Mouse (Mus musculus) midbrain, embryonic 10.5 days (tissue): ENCODE measurements around the gene Agbl4. TPM values are rescaled to one million over a fixed set of nuclear protein-coding genes. Genes with fewer than 3 reads are reported as not detected.
"Not testable (repeated sequence)": the region's sequence is repeated elsewhere in the genome, so short reads cannot be mapped to it uniquely, and the experiment has no call there.

Experiments
- DNase-seq: peaks from one replicate; pipeline ENCODE4 v3.0.0-alpha.2; 2017; ENCODE audit warnings: low spot score
- H3K27ac ChIP-seq: fragments of 300-500 bp; sonication (generic); replicated peaks from 2 replicates; pipeline ENCODE4 v1.5.1; 2016; ENCODE audit warnings: mild to moderate bottlenecking
- H3K27me3 ChIP-seq: fragments of 300-500 bp; sonication (generic); 2 replicates; pipeline ENCODE4 v1.6.1; 2016; ENCODE audit warnings: low read depth, mild to moderate bottlenecking; ENCODE audit not compliant: poor library complexity, severe bottlenecking
- H3K36me3 ChIP-seq: fragments of 300-500 bp; sonication (generic); 2 replicates; pipeline ENCODE4 v1.6.1; 2016; ENCODE audit warnings: mild to moderate bottlenecking, moderate library complexity
- H3K4me1 ChIP-seq: fragments of 300-500 bp; sonication (generic); 2 replicates; pipeline ENCODE4 v1.6.1; 2016
- H3K4me3 ChIP-seq: fragments of 300-500 bp; sonication (generic); 2 replicates; pipeline ENCODE4 v1.5.1; 2016; ENCODE audit warnings: mild to moderate bottlenecking, moderate library complexity
- H3K9me3 ChIP-seq: fragments of 300-500 bp; sonication (generic); replicated peaks from 2 replicates; pipeline ENCODE4 v1.6.1; 2016; ENCODE audit warnings: mild to moderate bottlenecking
- WGBS: fragments of 180-500 bp; shearing (Covaris S2); methylation state at CpG from one replicate; pipeline ENCODE4 v1.1.7; 2016; 5-methylcytosine and 5-hydroxymethylcytosine counted together
- polyA plus RNA-seq: library from polyadenylated mRNA; unstranded; fragments of >200 nt; fragmentation: Nextera tagmentation; extraction: Ambion mirVana; gene quantifications from 2 replicates; pipeline ENCODE4 v1.2.1, GENCODE M21; 2016

Agbl4 gene
- polyA plus RNA-seq, 1 experiment from 2014 or later = 0.64 TPM

DNA sequence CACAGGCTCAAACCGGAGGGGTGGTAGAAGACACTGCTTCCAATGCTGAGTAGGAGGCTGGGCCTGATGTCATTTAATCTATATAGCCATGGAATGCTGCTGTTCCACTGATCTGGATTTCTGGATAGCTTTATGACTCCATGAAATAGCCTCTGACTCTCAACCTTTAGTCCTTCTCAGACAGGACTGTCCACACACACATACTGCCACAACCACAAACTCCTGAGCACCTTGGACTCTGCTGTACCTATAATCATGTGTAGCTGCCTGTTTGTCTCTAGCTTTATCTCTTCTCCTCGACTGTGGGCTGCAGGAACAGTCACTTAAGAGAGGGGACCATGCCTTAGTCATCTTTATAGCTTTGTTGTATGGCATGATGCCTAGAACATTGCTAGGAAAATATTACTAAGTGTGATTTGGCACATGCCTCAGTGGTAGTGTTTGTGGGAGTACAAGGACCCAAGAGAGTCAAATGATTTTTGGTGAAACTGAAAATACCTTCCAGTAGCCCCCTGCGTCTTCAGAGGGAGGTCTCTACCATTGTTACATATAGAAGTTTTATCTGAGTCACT, 817.8 kb downstream of the Agbl4 start:
- 80% methylated on average over 3 of the region's 3 CpGs for WGBS
- Histone ChIP-seq H3K9me3 (no peaks in the 10 kb centered on the region), H3K4me3 (no peak overlapping the region), H3K27me3 (no peaks in the 10 kb centered on the region), H3K27ac (no peak overlapping the region), H3K4me1 (no peaks in the 10 kb centered on the region), H3K36me3 (no peaks in the 10 kb centered on the region)
- DNase-seq = no peak

DNA sequence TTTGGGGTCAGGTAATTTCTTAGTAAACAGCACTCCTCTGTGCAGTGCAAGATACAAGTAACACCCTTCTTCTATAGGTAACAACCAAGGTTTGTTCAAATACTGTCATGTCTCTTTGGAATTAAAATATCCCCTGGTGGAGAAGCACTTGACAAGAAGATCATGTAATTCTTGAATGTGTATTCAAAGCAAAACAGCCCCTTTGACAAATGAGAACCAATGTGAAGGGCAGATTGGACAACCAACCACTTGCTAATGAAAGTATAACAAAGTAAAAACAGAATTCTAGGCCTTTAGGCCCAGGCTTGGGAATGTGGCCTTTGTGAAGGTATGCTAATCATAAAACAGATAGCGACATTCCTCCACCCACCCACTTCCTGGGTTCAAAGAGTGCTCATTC, 821.6 kb downstream of the Agbl4 start:
- not testable (repeated sequence) for H3K4me1 ChIP-seq, H3K36me3 ChIP-seq, H3K27ac ChIP-seq, H3K9me3 ChIP-seq, H3K4me3 ChIP-seq, DNase-seq, H3K27me3 ChIP-seq
- 71% methylated on average over 1 of the region's 1 CpGs for WGBS

DNA sequence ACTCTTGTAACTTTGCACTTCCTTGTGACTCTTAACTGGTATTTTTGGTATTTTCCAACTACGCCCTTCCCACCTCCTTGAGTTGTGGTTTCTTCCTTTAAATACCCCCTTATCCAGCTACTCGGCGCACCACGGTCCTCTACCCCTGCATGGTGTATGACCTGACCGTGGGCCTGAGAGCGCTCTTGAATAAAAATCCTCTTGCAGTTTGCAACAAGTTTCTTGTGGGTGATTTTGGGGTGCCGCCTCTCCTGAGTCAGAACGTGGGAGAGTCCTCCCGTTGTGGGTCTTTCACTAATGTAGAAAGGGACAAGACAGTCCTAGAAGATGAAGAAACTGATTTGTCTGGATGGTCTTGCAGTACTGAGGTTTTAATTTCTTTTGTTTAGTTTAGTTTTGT, 822.1 kb downstream of the Agbl4 start:
- not testable (repeated sequence) for H3K4me3 ChIP-seq, DNase-seq, H3K36me3 ChIP-seq, H3K27me3 ChIP-seq, H3K27ac ChIP-seq, H3K4me1 ChIP-seq, H3K9me3 ChIP-seq
- whole genome bisulfite sequencing = 93% methylated on average over 9 of the region's 9 CpGs

DNA sequence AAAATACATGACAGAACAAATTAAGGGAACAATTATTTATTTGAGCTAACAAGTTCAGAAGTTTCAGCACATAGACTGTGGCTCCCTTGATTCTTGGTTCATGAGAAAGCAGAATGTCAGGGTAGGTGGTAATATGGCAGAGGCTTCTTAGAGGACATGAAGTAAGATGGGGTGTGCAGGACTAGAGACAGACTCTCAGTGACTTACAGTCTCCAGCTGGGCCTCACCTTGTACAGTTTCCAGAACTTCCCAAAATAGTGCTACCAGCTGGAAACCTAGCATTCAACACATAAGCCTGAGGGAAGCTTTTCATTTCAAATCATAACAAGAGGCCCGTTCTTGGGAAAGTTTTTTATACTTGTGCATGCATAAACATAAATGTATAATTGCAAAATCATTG, 836.4 kb downstream of the Agbl4 start:
- 86% methylated on average over 1 of the region's 1 CpGs for WGBS
- no peaks in the 10 kb centered on the region for H3K36me3 ChIP-seq

DNA sequence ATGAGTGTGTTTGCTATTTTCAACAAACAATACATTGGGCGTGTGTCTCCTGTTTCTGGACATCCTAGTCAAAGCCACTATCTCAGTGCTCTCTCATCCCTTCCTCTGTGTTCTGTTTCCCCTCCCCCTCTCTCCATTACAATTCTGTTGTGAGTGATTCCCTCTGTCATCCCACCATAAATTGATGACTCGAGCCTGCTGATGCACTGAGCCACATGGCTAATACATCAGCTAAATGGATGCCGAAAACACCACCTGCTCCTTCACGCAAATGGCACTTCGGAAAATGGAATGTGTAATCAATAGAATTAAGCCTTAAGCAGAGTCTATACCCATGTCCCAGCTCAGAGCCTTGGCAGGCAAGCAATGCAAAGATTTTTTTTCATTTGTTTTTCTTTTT, 854.5 kb downstream of the Agbl4 start:
- no peak overlapping the region for H3K27ac ChIP-seq
- WGBS = 88% methylated on average over 5 of the region's 5 CpGs
- H3K4me1 ChIP-seq = peaks cover 10% of the 10 kb centered on the region
- no peaks in the 10 kb centered on the region for H3K36me3 ChIP-seq
- H3K9me3 ChIP-seq = no peaks in the 10 kb centered on the region
- no peak overlapping the region for H3K4me3 ChIP-seq
- no peaks in the 10 kb centered on the region for H3K27me3 ChIP-seq
- peak; percentile 11 for DNase-seq

More for the DNA sequence above, 836.4 kb downstream of the Agbl4 start:
- no peak overlapping the region for H3K4me3 ChIP-seq
- no peaks in the 10 kb centered on the region for H3K9me3 ChIP-seq
- no peaks in the 10 kb centered on the region for H3K27me3 ChIP-seq
- H3K27ac ChIP-seq = no peak overlapping the region
- no peaks in the 10 kb centered on the region for H3K4me1 ChIP-seq
- DNase-seq = no peak

DNA sequence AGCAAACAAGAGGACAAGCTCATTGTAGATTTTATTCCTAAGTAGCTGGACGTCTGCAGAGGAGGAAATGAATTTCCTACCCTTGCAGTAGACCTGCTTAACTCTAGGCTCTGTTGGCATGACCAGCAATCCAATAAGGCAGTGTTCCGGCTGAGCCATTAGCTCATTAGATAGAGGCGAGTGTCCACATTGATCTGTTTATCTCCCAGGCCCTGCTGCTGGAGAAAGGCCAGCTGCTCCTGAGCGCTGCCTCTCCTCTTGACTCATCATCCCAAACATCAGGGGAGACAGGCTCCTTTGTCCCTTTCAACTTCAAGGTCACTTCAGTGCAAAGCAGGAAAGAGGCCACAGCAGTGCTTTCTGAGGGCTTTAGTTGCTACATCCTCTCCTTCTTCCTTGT, 858.0 kb downstream of the Agbl4 start:
- H3K4me1 ChIP-seq = peaks cover 10% of the 10 kb centered on the region
- H3K9me3 ChIP-seq = no peaks in the 10 kb centered on the region
- H3K27ac ChIP-seq = no peak overlapping the region
- WGBS = 52% methylated on average over 4 of the region's 4 CpGs
- no peak overlapping the region for H3K4me3 ChIP-seq
- DNase-seq = peak; percentile 18
- H3K36me3 ChIP-seq = no peaks in the 10 kb centered on the region
- no peaks in the 10 kb centered on the region for H3K27me3 ChIP-seq

DNA sequence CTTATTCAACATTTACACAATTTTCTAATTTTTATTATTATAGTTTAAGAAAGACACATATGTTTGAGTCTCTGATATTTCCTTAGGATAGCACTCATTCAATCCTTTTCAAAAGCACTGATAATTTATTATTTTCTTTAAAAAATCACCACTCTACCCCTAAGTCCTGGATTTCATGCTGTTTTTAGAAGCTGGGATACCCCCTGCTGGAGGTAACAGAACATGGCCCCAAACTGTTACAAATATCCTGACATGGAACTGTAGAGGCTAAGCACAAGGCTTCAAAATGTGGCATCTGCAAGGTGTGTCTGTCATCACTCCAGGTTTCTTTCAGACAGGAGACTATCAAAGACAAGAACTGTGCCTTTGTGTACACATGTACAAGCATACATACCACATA, 859.5 kb downstream of the Agbl4 start:
- no peaks in the 10 kb centered on the region for H3K36me3 ChIP-seq
- H3K27ac ChIP-seq = no peak overlapping the region
- H3K9me3 ChIP-seq = no peaks in the 10 kb centered on the region
- H3K4me3 ChIP-seq = no peak overlapping the region
- no peaks in the 10 kb centered on the region for H3K27me3 ChIP-seq
- peaks cover 10% of the 10 kb centered on the region for H3K4me1 ChIP-seq
- DNase-seq = no peak

DNA sequence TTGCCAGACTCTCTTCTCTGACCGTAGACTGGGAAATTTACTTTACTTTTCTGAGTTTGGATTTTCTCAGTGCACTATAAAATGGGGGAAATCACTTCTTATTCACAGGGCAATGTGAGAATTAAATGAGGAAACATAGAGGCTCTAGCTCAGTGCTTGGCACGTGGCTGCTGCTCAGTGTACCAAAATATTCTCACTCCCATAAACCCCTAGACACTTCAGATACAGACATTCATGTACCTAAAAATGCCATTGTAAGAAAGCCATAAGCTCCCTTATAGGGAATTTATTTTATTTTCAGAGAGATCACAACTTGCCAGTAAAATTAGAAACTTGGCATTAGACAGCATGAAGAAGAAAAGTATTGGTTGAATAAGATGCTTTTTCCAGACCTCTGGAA, 883.5 kb downstream of the Agbl4 start:
- no peak overlapping the region for H3K4me3 ChIP-seq
- DNase-seq = no peak
- no peak overlapping the region for H3K27ac ChIP-seq
- H3K9me3 ChIP-seq = no peaks in the 10 kb centered on the region
- no peaks in the 10 kb centered on the region for H3K4me1 ChIP-seq
- 80% methylated on average over 2 of the region's 2 CpGs for WGBS
- no peaks in the 10 kb centered on the region for H3K27me3 ChIP-seq
- H3K36me3 ChIP-seq = no peaks in the 10 kb centered on the region

DNA sequence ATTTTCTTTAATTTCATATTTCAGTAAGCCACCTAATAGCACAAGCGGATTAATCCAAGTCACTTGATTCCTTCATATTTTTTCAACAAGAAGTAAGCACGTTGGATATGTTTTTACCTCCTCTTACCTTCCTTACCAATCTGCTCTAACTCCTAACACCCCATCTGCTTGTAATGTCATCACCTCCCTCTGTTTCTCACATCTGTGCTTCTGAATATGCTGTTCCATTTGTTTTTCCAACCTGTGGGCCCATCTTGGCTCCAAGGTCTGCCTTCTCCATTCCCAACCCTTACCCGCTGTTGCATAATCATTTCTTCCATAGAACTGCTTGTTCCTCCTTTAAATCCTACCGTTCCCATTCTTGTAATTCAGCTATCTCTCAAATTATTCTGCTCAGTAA, 884.4 kb downstream of the Agbl4 start:
- Histone ChIP-seq H3K27ac (no peak overlapping the region), H3K9me3 (no peaks in the 10 kb centered on the region), H3K36me3 (no peaks in the 10 kb centered on the region), H3K27me3 (no peaks in the 10 kb centered on the region), H3K4me1 (no peaks in the 10 kb centered on the region), H3K4me3 (no peak overlapping the region)
- no peak for DNase-seq
- WGBS = 89% methylated on average over 4 of the region's 4 CpGs

DNA sequence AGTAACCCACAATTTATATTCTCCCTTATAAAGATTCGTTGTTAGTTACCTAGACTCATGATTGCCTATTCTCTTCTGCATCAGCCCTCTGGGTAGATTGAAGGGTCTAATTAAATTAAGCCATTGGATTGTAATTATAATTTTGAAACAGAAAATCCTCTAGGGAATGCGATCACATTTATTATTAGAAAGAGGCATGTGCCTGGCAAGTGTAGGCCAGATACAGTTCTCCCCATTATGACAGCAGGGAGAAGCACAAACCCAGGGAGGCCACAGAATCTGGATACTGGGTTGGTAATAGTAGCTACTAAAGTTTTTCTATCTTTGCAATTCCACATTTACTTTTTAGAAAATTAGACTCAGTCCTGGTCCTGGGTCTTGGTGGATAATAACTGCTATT, 887.2 kb downstream of the Agbl4 start:
- Histone ChIP-seq H3K4me3 (no peak overlapping the region), H3K36me3 (no peaks in the 10 kb centered on the region), H3K27me3 (no peaks in the 10 kb centered on the region), H3K4me1 (no peaks in the 10 kb centered on the region), H3K9me3 (no peaks in the 10 kb centered on the region), H3K27ac (no peak overlapping the region)
- no peak for DNase-seq
- WGBS = 87% methylated on average over 2 of the region's 2 CpGs

DNA sequence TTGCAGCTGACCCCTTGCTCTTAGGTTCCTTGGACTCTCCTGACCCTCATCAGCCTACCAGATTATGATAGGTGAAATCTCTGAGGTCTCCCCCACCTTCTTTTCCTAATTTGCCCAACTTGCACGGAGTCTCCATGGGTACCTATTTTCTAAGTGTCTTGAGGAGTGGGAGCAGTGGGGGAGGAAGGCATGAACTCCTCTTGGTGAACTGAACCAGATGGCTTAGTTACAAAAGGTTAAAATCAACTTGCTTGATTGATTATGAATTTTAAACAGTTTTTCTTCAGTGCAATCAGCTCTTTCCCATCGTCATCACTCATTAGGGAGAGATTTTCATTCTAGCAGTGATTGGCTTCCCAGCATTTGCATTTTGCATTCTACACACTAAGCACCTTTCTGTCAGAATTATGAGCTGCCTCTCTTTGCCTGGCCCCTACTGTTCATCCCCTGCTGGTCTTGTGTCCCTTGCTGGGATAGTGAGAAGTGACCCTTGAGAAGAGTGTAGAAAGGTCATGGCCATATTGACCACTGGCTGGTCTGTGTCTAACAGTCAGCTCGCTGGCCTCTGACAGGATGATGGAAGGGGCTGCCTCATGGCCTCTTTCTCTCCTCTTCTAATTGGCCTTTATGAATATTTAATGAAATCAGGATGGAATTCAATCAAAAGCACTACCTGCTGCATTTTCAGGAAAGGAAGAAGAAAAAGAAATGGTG, 897.2 kb downstream of the Agbl4 start:
- WGBS = 77% methylated on average over 3 of the region's 3 CpGs
- Histone ChIP-seq H3K27ac (no peak overlapping the region), H3K4me1 (no peaks in the 10 kb centered on the region), H3K36me3 (no peaks in the 10 kb centered on the region), H3K27me3 (no peaks in the 10 kb centered on the region), H3K4me3 (no peak overlapping the region), H3K9me3 (no peaks in the 10 kb centered on the region)
- DNase-seq = no peak

DNA sequence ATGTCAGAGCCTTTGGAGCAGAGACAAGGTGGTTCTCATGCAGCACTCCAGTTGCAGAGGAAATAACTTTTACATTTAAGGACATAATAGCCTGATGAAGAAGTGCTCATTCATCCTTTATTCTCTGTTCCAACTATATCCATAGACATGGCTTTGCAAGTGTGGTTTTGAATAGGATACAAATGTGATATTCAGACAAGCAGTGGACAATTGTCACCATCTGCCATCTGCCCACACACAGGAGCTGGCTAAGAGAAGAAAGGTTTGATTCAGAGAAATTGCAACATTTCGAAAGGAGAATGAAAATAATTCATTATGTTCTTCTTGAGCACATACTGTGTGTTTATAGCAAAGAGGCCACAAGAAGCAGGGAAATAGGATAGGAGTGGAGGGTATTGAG, 909.1 kb downstream of the Agbl4 start:
- no peaks in the 10 kb centered on the region for H3K27me3 ChIP-seq
- no peak overlapping the region for H3K4me3 ChIP-seq
- H3K9me3 ChIP-seq = no peaks in the 10 kb centered on the region
- 93% methylated on average over 1 of the region's 1 CpGs for WGBS
- H3K36me3 ChIP-seq = no peaks in the 10 kb centered on the region
- H3K27ac ChIP-seq = no peak overlapping the region
- H3K4me1 ChIP-seq = no peaks in the 10 kb centered on the region
- DNase-seq = no peak

DNA sequence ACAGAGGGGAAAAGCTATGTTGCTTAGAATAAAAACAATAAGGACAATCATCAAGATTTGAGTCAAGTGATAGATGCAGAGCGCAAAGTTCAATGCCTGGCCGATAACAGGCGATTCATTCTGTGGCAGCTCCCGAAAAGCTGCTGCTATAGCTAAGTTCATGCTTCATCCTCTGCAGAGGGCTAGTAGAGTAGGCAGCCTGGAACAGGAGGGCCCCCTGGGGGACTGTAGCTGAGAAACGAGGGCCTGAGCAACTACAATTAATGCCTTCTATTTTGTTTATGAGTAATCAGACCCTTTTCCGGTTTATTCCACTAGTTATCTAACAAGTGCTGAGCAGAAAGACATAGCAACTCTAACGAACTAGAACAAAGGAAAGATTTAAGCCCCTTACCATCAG, 909.7 kb downstream of the Agbl4 start:
- DNase-seq = no peak
- WGBS = 65% methylated on average over 7 of the region's 7 CpGs
- Histone ChIP-seq H3K4me1 (no peaks in the 10 kb centered on the region), H3K36me3 (no peaks in the 10 kb centered on the region), H3K27me3 (no peaks in the 10 kb centered on the region), H3K9me3 (no peaks in the 10 kb centered on the region), H3K4me3 (no peak overlapping the region), H3K27ac (no peak overlapping the region)

DNA sequence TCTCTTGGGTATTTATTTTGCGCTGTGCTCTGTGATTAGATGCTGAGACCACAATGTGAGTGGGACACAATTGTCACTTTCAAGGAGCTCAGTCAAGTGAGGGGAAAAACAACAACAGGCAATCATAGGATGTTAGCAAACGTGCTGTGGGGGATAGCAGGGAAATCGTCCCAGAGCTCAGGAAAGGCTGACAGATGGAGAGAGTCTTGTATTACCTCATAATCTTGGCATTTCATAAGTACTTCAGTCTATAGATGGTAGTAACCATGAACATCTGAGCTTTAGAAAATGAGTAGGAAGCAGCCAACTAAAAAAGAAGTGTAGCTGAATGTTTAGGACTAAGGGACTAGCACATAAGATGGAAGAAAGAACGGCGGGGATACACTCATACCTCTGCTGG, 910.2 kb downstream of the Agbl4 start:
- no peak for DNase-seq
- 79% methylated on average over 5 of the region's 5 CpGs for WGBS

More for the DNA sequence above, 910.2 kb downstream of the Agbl4 start:
- Histone ChIP-seq H3K9me3 (no peaks in the 10 kb centered on the region), H3K4me1 (no peaks in the 10 kb centered on the region), H3K4me3 (no peak overlapping the region), H3K27ac (no peak overlapping the region), H3K27me3 (no peaks in the 10 kb centered on the region), H3K36me3 (no peaks in the 10 kb centered on the region)
